Mouse (Mus musculus) G1E-ER4 (cell line): ENCODE measurements around the gene Rftn1. TPM values are rescaled to one million over a fixed set of nuclear protein-coding genes. Genes with fewer than 3 reads are reported as not detected.

ENCODE experiments used
- GATA1 ChIP-seq: IDR thresholded peaks from one replicate; pipeline ENCODE4 v1.8.0; 2012; ENCODE audit warnings: low read length, inconsistent platforms
- polyA plus RNA-seq: library from polyadenylated mRNA; stranded (reverse); fragments of >175 nt; gene quantifications from 2 replicates; pipeline ENCODE4 v1.2.3, GENCODE M21; 2012

Gene Rftn1
- polyA plus RNA-seq, 1 experiment, result not detected

DNA sequence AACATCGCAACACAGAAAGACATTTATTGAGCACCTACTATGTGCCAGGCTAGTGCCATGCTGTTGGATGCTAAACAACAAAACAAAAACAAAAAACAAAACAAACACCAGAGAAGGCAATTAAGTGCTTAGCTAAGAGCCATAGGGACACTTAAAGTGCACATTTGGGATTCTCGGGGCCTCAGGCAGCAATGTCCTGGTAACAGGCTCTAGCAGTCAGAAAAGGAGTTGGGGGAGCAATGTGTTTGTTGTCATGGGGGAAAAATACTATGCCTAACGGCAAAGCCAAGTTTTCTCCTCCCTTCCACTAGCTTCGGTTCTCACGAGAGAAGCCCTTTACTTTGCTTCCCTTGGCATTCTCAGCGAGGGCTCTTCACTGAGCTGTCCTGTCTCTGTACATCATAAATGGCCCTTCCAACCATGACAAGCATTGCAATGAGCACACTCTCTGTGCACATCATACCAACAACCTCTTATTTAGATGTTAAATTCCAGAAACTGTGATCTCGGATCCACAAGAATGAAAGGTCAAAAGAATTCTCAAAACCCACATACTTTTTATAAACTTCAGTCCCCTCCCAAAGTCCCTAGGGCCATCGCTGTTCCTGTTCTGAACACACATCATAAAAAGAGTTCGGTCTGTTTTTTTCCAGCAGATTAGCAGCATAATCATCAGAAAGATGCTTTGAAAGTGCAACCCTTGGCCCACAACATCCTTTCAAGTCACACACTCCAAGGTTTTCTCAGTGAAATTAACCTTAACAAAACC, 63.2 kb downstream of the Rftn1 start:
- no peak for TF ChIP-seq GATA1

DNA sequence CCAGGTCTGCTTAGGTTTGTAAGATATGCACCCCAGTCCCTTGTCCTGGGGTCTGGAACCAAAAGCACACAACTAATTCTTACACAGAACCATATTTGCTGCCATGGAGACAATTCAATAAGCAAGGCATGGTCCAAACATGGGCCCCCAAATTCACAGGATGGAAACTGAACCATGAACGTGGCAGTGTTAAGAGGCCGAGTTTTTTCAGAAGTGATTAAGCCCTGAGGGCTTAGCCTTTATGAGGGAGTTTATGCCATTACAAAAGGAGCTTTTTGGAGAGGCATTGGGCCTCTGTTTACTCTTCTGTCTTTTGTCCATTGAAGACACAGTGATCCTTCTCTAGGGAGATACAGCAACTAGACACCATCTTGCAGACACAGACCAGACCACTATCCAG, 63.9 kb downstream of the Rftn1 start:
- TF ChIP-seq GATA1, result no peak

DNA sequence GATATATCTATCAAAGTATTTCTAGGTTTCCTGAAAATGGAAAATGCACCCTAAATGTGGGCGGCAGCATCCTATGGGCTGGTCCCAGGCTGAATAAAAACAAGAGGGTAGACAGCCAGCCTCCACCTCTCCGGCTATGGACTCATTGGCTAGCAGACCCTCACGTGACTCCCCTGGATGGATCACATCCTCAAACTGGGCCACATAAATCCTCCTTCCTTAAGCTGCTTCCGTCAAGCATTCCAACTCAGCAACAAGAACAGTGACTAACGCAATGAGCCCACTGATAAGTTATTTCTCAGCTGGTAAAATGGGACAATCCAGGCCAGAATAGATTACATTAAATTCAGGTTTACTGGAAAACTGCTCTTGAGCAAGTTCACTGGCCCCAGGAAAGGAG, 64.6 kb downstream of the Rftn1 start:
- no peak for TF ChIP-seq GATA1

GRCm38 (mm10) chr17:50125245-50125798, 65.2 kb downstream of the Rftn1 start:
- TF ChIP-seq GATA1, result no peak

DNA sequence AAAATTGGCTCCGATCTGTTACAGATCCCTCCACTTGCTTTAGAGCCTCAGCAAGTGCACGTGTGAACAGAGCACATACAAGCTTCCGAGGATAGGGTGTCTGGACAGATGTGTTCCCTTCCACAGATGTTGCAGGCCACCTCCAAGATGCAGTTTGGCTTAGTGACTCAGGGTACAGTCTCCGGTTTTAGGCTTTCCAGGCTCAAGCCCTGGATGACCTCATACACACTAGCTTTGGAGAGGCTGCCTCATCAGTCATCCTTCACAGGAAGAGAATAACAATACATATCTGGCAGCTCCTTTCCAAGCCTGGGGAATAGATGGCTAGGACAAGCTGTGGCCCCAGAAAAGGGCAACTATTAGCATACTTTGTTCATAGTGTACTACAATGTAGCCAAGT, 65.8 kb downstream of the Rftn1 start:
- no peak for TF ChIP-seq GATA1

DNA sequence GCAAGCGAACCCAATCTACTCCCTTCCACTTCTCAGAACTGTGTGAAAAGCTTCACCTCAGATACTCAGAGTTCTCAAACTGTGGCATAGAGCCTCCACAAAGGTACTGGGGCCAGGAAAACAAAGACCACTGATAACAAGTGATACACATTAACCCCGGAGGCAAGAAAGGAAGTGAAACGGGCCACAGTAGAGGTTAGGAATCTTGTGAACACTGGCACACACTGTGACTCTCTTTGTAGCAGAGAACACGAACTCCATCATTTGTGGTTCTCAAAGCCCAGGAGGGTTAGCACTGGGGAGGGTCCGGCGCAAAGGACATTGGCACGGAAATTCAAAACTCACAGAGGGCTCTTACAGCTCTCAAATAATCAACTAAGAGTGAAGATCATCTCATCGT, 67.9 kb downstream of the Rftn1 start:
- no peak for TF ChIP-seq GATA1

- no peak for TF ChIP-seq GATA1
These were observed 70.4 kb downstream of the Rftn1 start for GRCm38 (mm10) chr17:50120098-50120497.

GRCm38 (mm10) chr17:50117461-50117860, 73.0 kb downstream of the Rftn1 start:
- no peak for TF ChIP-seq GATA1

- TF ChIP-seq GATA1, result no peak
These were observed 73.5 kb downstream of the Rftn1 start for GRCm38 (mm10) chr17:50116980-50117379.

- no peak for TF ChIP-seq GATA1
These were observed 75.8 kb downstream of the Rftn1 start for GRCm38 (mm10) chr17:50114659-50115058.

DNA sequence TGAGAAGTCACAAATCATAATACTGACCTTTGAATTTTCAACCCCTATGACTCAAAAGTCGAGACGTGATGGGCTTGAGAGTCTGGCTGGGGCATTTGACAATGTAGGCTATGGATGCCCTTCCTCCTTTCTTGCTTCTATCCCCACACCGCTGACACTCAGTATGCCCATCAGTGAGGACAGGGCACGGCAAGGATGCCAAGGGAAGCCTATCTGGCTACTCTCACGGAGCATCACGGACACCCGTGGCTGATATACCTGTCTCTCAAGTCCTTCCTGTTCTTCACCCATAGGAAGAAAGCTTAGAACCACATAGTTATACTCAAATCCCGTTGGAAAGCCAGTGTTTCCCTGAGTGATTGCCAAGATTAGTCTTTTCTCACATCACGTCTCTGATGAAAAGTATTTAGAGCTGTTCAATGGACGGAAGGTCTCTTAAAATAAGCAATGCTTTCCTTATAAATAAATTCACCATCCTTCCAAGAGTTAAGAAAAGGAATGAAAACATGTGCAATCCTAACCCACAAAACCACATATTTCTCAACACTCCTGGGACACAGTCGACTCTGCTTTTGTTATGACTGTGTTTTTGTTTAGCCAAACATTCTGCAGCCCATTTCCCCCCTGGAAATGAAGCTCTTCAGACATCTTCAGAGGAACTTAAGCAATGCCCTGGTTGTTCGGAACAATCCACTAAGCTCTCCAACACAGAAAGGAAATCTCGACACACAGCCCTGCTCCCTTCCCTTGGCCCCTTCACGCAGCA, 79.6 kb downstream of the Rftn1 start:
- TF ChIP-seq GATA1, result no peak

DNA sequence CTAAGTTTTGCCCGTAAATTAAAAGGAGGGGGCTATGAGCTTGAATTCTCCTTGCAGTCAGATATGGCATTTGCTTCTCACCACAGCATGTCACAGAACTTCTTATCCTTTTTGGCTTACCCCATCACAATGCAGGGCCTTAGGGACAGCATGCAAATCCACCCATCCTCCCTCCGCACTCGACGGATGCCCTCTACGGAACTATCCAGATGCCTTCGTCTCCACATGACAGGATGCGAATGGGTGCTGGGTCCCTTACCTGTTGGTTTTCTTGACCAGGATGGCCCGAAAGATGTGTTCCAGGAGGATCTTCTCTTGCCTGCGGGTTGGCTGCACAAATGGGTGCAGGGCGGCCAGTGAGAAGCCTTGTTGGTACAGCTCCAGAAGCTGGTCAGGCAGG, 83.7 kb downstream of the Rftn1 start:
- no peak for TF ChIP-seq GATA1

GRCm38 (mm10) chr17:50104131-50104530, 86.3 kb downstream of the Rftn1 start:
- TF ChIP-seq GATA1, result no peak

DNA sequence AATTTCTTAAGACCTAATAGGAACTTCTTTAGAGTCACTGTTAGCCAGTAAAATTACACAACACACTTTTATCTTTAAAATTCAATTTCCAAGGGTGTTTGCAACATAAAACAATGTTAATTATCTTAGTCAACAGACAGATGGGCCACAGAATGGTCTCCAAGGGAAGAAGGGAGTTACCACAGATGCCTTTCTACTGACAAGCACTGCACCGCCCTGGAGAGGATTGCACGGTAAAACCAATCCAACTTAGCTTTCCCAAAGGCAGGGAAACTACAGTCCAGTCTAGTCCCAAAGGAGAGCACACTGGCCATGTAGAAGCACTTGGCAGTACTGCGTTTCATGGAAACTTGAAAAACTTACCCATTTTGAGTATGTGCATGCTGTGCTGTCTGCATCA, 89.1 kb downstream of the Rftn1 start:
- no peak for TF ChIP-seq GATA1

- no peak for TF ChIP-seq GATA1
These were observed 90.4 kb downstream of the Rftn1 start for GRCm38 (mm10) chr17:50100070-50100469.

DNA sequence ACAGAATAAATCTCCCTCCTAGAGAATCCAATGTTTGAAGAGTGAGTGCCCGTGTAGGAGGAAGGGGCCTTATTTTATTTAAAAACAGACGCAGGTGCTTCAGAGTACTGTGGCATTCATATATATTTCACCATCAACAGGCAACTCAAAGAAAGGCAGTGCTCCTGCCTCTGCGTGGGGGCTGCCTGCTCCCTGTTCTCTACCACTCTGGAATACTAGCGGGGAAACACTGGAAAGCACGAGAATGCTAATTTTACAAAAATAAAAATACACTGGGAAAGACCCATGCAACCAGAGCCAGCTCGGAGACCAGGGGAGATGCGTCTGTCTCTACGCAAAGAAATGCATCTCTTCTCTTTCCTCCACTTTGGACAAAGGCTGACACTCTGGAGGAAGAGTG, 91.1 kb downstream of the Rftn1 start:
- TF ChIP-seq GATA1, result no peak

GRCm38 (mm10) chr17:50098297-50098696, 92.2 kb downstream of the Rftn1 start:
- no peak for TF ChIP-seq GATA1
